ENCODE assay signal across 16 mouse cellular contexts in the genomic region with DNA sequence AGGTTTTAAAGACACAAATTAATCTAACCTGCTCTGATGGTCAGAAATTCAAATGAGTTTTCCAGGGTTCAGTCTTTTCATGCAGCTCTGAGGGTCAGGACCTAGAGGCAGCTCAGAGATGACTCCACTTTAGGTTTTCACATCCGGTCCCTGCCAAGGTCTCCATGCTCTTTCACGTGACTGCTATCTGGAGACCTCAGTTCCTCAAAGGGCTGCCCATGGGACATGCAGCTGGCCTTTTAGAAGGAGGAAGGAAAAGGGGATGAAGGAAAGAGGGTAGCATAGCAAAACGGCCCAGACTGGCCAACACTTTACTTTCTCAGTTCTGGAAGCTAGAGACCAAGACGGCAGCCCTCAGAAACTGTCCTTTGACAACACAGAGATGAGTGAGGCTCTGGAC.
"Had no signal": no experiment of that assay in that cellular context is flagged by ENCODE, and none has a peak within 500 bp of the region (broad histone marks: within the 10 kb centered on the region; RNA-seq: fewer than 3 reads in every experiment).

No protein-coding gene starts in this region.

- H3K9me3 ChIP-seq: limb, embryonic 15.5 days; liver, embryonic 12.5 days; lung, embryonic 15.5 days; midbrain, embryonic 10.5 days; neural tube, embryonic 15.5 days had no signal

- DNase-seq: kidney, adult 11 months; kidney, adult 9 months; kidney, postnatal 36 days; layer of hippocampus, postnatal 36 days; lung, postnatal 14 days; midbrain, embryonic 14.5 days; right cerebral cortex, adult 18-20 months; right cerebral cortex, postnatal 25 days; thymus, postnatal 36 days had no signal

- H3K9ac ChIP-seq: limb, embryonic 15.5 days; liver, embryonic 12.5 days; lung, embryonic 15.5 days; neural tube, embryonic 15.5 days had no signal

- H3K27me3 ChIP-seq: limb, embryonic 15.5 days; liver, embryonic 12.5 days had no signal

- H3K4me3 ChIP-seq: limb, embryonic 15.5 days; liver, embryonic 12.5 days; lung, embryonic 15.5 days; midbrain, embryonic 10.5 days; myocyte; neural tube, embryonic 15.5 days had no signal

- H3K4me1 ChIP-seq: liver, embryonic 12.5 days; neural tube, embryonic 15.5 days had no signal

- H3K27ac ChIP-seq: kidney, postnatal 0 days; limb, embryonic 15.5 days; liver, embryonic 12.5 days; lung, embryonic 15.5 days; midbrain, embryonic 10.5 days; neural tube, embryonic 15.5 days had no signal

- H3K4me2 ChIP-seq: limb, embryonic 15.5 days; liver, embryonic 12.5 days; lung, embryonic 15.5 days; neural tube, embryonic 15.5 days had no signal

- H3K36me3 ChIP-seq: limb, embryonic 15.5 days; liver, embryonic 12.5 days; lung, embryonic 15.5 days; midbrain, embryonic 10.5 days; neural tube, embryonic 15.5 days had no signal
